Mouse (Mus musculus) brain, embryonic 14.5 days (tissue): ENCODE measurements around the gene Arnt. TPM values are rescaled to one million over a fixed set of nuclear protein-coding genes. Genes with fewer than 3 reads are reported as not detected.
A peak's percentile ranks its signal among the peaks of the same experiment; 100 is the strongest.
"Not testable (repeated sequence)": the region's sequence is repeated elsewhere in the genome, so short reads cannot be mapped to it uniquely, and the experiment has no call there.

Experiments used
- DNase-seq: peaks from one replicate; pipeline ENCODE4 v3.0.0-alpha.2; 2011; ENCODE audit warnings: low read depth
- CTCF ChIP-seq: fragments of 200-500 bp; IDR thresholded peaks from 2 replicates; pipeline ENCODE4 v1.5.1; 2012; ENCODE audit warnings: inconsistent platforms, mild to moderate bottlenecking, moderate library complexity, borderline replicate concordance; ENCODE audit not compliant: insufficient read depth, insufficient read length; ENCODE audit errors: extremely low read depth
- POLR2A ChIP-seq: fragments of 200-500 bp; IDR thresholded peaks from 2 replicates; pipeline ENCODE4 v1.6.1; 2012; ENCODE audit warnings: mild to moderate bottlenecking, inconsistent platforms, borderline replicate concordance; ENCODE audit not compliant: poor library complexity, insufficient read depth, insufficient read length, severe bottlenecking; ENCODE audit errors: extremely low read depth
- polyA plus RNA-seq: library from polyadenylated mRNA; depleted of rRNA; stranded (reverse); fragments of >200 nt; gene quantifications from 2 replicates; pipeline ENCODE4 v1.2.3, GENCODE M21; 2012

The Arnt gene
- polyA plus RNA-seq, 1 experiment: 36.6 TPM

DNA sequence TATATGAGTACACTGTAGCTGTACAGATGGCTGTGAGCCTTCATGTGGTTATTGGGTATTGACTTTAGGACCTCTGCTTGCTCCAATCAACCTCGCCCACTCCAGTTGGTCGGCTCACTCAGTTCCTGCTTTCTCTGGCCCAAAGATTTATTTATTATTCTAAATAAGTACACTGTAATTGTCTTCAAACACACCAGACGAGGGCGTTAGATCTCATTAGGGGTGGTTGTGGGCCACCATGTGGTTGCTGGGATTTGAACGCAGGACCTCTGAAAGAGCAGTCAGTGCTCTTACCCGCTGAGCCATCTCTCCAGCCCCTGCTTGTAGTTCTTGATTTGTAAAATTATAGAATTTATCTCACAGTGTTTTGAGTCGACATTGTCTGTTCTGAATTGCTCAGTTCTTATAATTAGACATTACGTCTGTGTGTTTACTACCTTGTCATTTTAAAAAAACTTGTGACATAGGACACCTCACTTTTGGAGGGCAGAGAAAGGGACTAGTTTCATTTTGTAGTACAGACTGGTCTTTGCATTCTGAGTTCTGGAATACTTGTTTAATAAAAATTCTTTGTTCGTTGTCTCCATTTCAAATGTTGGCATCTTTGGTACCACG, 780 bp upstream of the Arnt start:
- no peak for DNase-seq
- TF ChIP-seq POLR2A (no peak), CTCF (no peak)

DNA sequence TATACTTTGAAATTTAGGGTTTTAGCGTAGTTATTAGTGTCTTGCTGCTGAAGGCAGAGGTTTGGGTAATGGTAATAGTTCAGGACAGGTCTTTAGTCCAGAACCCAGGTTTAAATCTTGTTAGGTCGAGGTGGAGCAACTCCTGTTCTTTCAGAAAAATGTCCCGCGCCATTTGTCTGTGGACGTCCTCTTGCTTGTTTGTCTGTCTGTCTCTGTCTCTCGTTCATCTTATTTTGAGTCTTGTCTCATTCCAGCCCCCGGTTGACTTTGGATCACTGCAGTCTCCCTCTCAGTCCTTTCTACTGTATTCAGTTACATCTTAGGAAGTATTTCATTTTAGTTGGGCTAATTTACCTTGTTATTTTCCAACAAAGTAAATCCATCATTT, 789 bp downstream of the Arnt start:
- no peak for DNase-seq
- no peak for TF ChIP-seq CTCF
- no peak for TF ChIP-seq POLR2A

DNA sequence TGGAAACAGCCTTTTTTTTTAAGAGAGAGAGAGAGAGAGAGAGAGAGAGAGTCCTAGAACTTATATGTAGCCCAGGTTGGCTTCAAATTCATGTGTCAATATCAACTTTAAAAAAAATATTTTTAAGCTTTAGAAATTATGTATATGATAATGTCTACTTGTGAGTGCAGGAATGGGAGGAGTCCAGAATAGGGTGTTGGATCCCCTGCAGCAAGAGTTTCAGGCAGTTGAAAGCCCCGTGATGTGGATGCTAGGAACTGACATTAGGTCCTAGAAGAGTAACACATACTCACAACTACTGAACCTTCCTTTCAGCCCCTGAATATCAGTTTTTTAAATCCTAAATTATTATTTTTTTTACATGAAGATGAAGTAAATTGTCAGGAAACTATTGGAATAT, 1.4 kb downstream of the Arnt start:
- no peak for DNase-seq
- TF ChIP-seq POLR2A (no peak), CTCF (no peak)

DNA sequence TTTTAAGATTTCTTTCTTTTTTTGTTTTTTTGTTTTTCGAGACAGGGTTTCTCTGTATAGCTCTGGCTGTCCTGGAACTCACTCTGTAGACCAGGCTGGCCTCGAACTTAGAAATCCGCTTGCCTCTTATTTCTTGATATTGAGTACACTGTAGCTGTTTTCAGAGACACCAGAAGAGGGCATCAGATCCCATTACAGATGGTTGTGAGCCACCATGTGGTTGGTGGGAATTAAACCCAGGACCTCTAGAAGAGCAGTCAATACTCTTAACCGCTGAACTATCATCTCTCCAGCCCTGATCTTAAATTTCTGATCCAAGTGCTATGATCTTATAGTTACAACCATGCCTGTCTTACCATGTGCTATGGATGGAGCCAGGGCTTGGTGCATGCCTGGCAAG, 4.4 kb downstream of the Arnt start:
- not testable (repeated sequence) for DNase-seq

DNA sequence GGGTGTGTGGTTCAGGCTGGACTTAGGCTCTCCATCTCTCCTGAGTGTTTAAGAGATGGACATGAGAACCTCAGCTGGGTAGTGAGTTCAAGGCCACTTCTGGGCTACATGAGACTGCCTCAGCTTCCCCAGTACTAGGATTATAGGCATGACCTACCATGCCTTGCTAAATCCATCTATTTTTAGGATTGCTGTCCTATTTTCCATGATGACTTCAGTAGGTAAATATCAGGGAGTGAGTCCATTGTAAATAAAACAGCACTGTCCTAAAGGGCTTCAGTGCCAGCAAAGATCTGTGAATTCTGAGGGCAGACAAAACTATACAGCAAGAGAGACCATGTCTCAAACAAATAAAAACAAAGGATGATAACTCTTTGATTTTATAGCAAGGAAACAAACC, 5.5 kb downstream of the Arnt start:
- no peak for DNase-seq
- TF ChIP-seq CTCF (no peak), POLR2A (no peak)

DNA sequence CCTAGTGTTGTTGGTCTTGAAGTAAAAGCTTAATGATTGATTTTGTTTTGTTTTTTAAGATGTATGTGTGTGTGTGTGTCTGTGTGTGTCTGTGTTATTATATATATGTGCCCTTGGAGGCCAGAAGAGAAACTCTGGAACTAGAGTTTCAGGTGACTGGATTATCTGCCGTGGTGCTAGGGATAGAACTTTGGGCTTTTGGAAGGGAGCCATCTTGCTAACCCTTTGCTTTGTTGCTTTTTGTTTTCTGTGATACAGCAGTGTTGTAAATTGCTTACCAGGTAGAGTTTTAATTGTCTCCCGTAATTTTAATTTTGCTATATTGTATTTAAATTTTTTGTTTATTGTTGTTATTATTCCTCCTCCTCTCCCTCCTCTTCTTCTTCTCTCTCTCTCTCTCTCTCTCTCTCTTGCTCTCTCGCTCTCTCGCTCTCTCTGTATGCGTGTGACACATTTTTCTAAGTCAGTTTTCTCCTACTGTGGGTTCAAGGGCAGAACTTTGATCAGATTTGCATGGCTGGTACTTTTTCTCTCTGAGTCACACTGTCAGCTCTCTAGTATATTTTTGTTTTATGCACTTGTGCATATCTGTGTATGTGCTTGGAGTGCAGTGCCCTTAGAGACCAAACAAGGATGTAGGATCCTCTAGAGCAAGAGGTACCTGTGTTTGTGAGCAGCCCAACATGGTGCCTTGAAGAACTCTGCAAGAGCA, 8.4 kb downstream of the Arnt start:
- no peak for TF ChIP-seq CTCF
- TF ChIP-seq POLR2A: no peak
- no peak for DNase-seq

DNA sequence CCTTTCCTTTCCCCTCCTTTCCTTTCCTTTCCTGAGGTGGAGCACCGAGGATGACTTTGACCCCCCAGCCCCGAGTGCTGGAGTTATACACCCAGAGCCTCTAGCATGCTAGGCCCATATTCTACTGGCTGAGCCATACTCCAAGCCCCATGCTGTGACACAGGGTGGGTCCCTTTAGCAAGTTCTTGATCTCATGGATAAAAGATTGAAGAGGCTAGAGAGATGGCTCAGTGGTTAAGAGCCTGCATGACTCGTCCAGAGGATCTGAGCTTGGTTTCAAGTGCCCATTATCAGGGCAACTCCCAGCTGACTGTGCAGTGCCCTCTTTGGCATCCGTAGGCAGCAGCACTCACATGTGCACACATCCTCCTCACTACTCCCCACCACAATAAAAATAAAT, 11.1 kb downstream of the Arnt start:
- no peak for TF ChIP-seq POLR2A
- no peak for DNase-seq

DNA sequence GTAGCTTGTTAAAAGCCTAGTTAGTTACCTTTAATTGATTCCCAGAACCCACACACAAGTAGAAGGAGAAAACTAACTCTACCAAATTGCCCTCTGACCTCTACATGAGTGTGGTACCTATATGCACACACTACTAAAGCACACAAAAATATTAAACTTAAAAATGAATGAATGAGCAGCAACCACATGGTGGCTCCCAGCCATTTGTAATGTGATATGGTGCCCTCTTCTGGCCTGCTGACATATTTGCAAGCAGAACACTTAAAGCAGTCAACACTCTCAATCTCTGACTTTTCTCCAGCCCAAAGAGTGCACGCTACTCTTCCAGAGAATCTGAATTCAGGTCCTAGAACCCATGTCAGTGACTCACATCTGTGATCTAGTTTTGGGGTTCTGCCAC, 16.2 kb downstream of the Arnt start:
- DNase-seq: peak; percentile 79
- no peak for TF ChIP-seq POLR2A
- TF ChIP-seq CTCF: peak; percentile 69; the same call in 1 of the 2 replicates

GRCm38 (mm10) chr3:95450915-95451314, 16.7 kb downstream of the Arnt start:
- no peak for DNase-seq
- TF ChIP-seq POLR2A (no peak), CTCF (no peak)

DNA sequence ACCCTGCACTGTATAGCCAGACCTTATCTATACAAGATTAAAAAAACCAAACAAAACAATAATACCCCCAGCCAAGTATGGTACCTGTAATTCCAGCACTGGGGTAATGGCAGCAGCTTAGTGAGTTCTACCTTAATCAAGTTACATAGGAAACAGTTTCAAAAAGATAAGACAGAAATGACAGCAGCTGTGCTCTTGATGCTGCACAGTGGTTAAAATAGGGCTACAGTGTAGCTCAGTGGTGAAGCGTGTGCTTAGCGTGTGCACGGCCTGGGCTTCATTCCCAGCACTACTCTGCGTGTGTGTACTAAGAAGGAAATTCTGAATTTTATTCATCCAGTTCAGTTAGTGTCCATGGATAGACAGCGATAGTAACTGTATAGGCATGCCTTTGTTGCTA, 22.2 kb downstream of the Arnt start:
- TF ChIP-seq POLR2A: no peak
- DNase-seq: no peak

DNA sequence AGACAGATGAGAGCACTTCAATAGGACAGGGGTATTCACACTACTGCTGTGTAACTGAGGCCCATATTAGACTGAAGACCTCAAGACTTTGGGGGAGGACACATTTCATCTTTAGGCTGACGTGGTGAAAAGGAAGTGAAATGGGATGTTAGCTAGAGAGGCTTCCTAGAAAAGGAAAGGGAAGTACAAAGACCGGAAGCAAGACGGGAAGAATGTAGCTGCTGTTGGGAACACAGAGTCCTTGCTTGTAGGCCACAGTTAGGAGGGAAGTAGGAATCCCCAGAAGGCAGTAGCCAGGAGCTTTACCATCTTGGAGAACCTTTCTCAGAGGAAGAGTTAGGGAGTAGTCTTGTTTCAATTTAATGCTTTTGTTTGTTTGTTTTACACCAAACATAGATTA, 23.6 kb downstream of the Arnt start:
- TF ChIP-seq CTCF: no peak
- no peak for DNase-seq

- TF ChIP-seq POLR2A (no peak), CTCF (no peak)
- no peak for DNase-seq
Observed at GRCm38 (mm10) chr3:95459381-95459780, 25.2 kb downstream of the Arnt start.

DNA sequence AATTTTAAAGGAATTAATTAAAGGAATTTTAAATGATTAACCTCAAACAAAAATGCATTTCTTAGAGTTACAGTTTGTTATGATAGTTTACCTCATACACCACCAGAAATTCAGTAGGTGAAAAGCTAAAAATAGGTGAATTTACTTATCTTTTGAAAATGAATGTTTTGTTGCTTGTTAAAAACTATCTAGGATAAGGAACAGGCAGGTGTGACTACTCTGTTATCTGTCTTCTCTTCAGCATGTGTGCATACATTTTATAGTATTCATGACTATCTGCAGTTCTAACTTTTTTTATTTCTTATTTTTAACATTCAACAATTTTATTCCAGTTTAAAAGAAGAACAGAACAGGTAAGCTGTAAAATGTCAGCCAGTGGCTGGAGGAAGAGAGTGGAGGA, 29.7 kb downstream of the Arnt start:
- no peak for DNase-seq
- TF ChIP-seq POLR2A: no peak
- TF ChIP-seq CTCF: no peak
